Mouse (Mus musculus): ENCODE measurements around the gene Atp9a. TPM values are rescaled to one million over a fixed set of nuclear protein-coding genes. Genes with fewer than 3 reads are reported as not detected.

Atp9a gene
- polyA plus RNA-seq, 1 experiment from 2014 or later = 4.0 TPM

DNA sequence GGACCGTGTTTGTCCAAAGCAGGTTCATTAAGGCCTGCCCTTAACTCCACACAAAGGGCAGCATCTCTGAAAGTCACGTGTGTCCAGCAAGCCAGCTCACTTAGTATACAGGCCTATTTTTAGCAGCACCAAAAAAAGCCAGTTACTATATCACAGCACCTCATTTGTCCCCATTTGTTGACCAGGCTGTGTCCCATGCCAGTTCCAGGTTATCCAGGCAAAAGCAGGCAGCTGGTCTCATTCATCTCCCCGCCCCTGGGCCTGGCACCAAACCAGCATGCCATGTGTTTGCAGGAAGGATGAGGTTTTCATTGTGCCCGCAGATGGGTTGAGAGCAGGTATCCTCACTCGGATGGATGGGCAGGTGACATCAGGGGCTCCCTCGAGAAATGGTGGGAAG is 157.4 kb downstream of the Atp9a start:
- 58% methylated on average over 6 of the region's 6 CpGs for WGBS (ENCODE audit: insufficient replicate concordance)
- Histone ChIP-seq H3K9me3 (replicated peaks; ENCODE audit: control insufficient read depth, low read length) (no peaks in the 10 kb centered on the region), H3K4me3 (ENCODE audit: low read depth, low read length) (no peak overlapping the region), H3K4me2 (ENCODE audit: low read depth, low read length) (no peak overlapping the region), H3K27me3 (ENCODE audit: control insufficient read depth, insufficient read depth, low read depth, low read length) (peaks cover 18% of the 10 kb centered on the region), H3K36me3 (ENCODE audit: control insufficient read depth, insufficient read depth) (no peaks in the 10 kb centered on the region), H3K4me1 (ENCODE audit: control insufficient read depth, low read depth, low read length) (peaks cover 2% of the 10 kb centered on the region; the same call in 1 of the 2 replicates), H3K9ac (ENCODE audit: low read depth, low read length) (no peak overlapping the region), H3K27ac (ENCODE audit: low read length) (no peak overlapping the region)
- no peak for ATAC-seq (ENCODE audit: low read depth)

Small RNAs within 50 kb of the gene (microRNA-seq; reads per million reads assigned to microRNA genes)
- not detected for gene Mir7004

Other genes starting within 250 kb of the Atp9a start
- gene Nfatc2, start 140.8 kb downstream of the Atp9a start, polyA plus RNA-seq (2015; fragmentation: Nextera tagmentation; extraction: Ambion mirVana) = 0.09 and 0.25 TPM in 2 replicates
- gene Sall4, start 25.5 kb upstream of the Atp9a start, polyA plus RNA-seq (2015; fragmentation: Nextera tagmentation; extraction: Ambion mirVana) = 3.4 and 3.7 TPM in 2 replicates
- 7.8 and 8.2 TPM in 2 replicates for gene Zfp64, start 213.2 kb upstream of the Atp9a start, polyA plus RNA-seq (2015; fragmentation: Nextera tagmentation; extraction: Ambion mirVana)

All from liver, embryonic 16.5 days (tissue).